Mouse (Mus musculus) embryo, embryonic 10 days (tissue): ENCODE measurements around the gene Zfp280c.
A peak's percentile ranks its signal among the peaks of the same experiment; 100 is the strongest.

Experiments
- DNase-seq: peaks from one replicate; pipeline ENCODE4 v3.0.0-alpha.2; 2015; ENCODE audit warnings: low spot score

Zfp280c gene

GRCm38 (mm10) chrX:48594099-48594760, at the start of gene Zfp280c:
Zfp280c (minus strand) TSS chrX:48594504.
- DNase-seq: peak; percentile 78

GRCm38 (mm10) chrX:48637032-48637431, 42.7 kb upstream of the Zfp280c start:
- DNase-seq: no peak

GRCm38 (mm10) chrX:48624054-48624420, 29.7 kb upstream of the Zfp280c start:
- no peak for DNase-seq

- peak; percentile 88 for DNase-seq
These were observed 29.2 kb upstream of the Zfp280c start, which contains the start of gene Slc25a14 for GRCm38 (mm10) chrX:48623379-48624053. Slc25a14 (plus strand) TSS chrX:48623413.

GRCm38 (mm10) chrX:48623049-48623378, 28.7 kb upstream of the Zfp280c start:
- DNase-seq: no peak

- DNase-seq: no peak
These were observed 10.6 kb upstream of the Zfp280c start for GRCm38 (mm10) chrX:48604872-48605271.

- DNase-seq: no peak
These were observed 2.6 kb upstream of the Zfp280c start for GRCm38 (mm10) chrX:48596906-48597305.

GRCm38 (mm10) chrX:48596053-48596452, 1.7 kb upstream of the Zfp280c start:
- DNase-seq: no peak

GRCm38 (mm10) chrX:48593721-48594098, 594 bp downstream of the Zfp280c start:
- peak; percentile 11 for DNase-seq

- DNase-seq: no peak
These were observed 11.0 kb downstream of the Zfp280c start for GRCm38 (mm10) chrX:48583332-48583731.

- peak; percentile 83 for DNase-seq
These were observed 62.1 kb downstream of the Zfp280c start for GRCm38 (mm10) chrX:48532175-48532574.

GRCm38 (mm10) chrX:48526435-48526834, 67.9 kb downstream of the Zfp280c start:
- no peak for DNase-seq

- no peak for DNase-seq
These were observed 68.4 kb downstream of the Zfp280c start for GRCm38 (mm10) chrX:48525866-48526265.

- no peak for DNase-seq
These were observed 69.0 kb downstream of the Zfp280c start for GRCm38 (mm10) chrX:48525332-48525731.

- no peak for DNase-seq
These were observed 70.8 kb downstream of the Zfp280c start for GRCm38 (mm10) chrX:48523512-48523911.

- no peak for DNase-seq
These were observed 72.7 kb downstream of the Zfp280c start for GRCm38 (mm10) chrX:48521651-48522050.

- no peak for DNase-seq
These were observed 74.7 kb downstream of the Zfp280c start for GRCm38 (mm10) chrX:48519549-48520085.

- DNase-seq: peak; percentile 47
These were observed 75.3 kb downstream of the Zfp280c start, which contains the start of gene Rab33a for GRCm38 (mm10) chrX:48518808-48519548. Rab33a (plus strand) TSS chrX:48519285.

GRCm38 (mm10) chrX:48518211-48518807, 76.0 kb downstream of the Zfp280c start:
- peak; percentile 57 for DNase-seq

- no peak for DNase-seq
These were observed 80.5 kb downstream of the Zfp280c start for GRCm38 (mm10) chrX:48513824-48514223.

GRCm38 (mm10) chrX:48513166-48513807, 81.0 kb downstream of the Zfp280c start, which contains the start of gene Aifm1:
Aifm1 (minus strand) TSS chrX:48513563.
- peak; percentile 95 for DNase-seq

GRCm38 (mm10) chrX:48493763-48494162, 100.5 kb downstream of the Zfp280c start:
- no peak for DNase-seq
